Comparison of ENCODE assay signal across 14 mouse cellular contexts in genomic region chr11:88645821-88646220, GRCm38 (mm10).
DNase-seq lines count a peak whose midpoint lies in the region; ATAC-seq and TF ChIP-seq lines count a peak whose summit lies in the region.
"Had no signal": no experiment of that assay in that cellular context is flagged by ENCODE, and none has a peak within 500 bp of the region (broad histone marks: within the 10 kb centered on the region; RNA-seq: fewer than 3 reads in every experiment).

No protein-coding gene starts in this region.

- H3K36me3 ChIP-seq in forebrain, embryonic 10.5 days (replicated peaks), result peaks cover 80% of the 10 kb centered on the region
- H3K36me3 ChIP-seq in hindbrain, embryonic 12.5 days, result peaks cover 25% of the 10 kb centered on the region; the same call in 1 of the 2 replicates
- 0 out of 2 replicates have a peak, but pooled peaks cover 10% of the 10 kb centered on the region for H3K36me3 ChIP-seq in neural tube, embryonic 13.5 days

- peak overlapping the region; percentile 61 for H3K27ac ChIP-seq in left cerebral cortex, adult 2 months
- peak overlapping the region; percentile 81 for H3K27ac ChIP-seq in forebrain, embryonic 10.5 days
- H3K27ac ChIP-seq in hindbrain, embryonic 12.5 days, result peak overlapping the region; percentile 72
- H3K27ac ChIP-seq in neural tube, embryonic 13.5 days (replicated peaks), result peak overlapping the region; percentile 79

- peaks cover 87% of the 10 kb centered on the region for H3K4me1 ChIP-seq in forebrain, embryonic 10.5 days
- H3K4me1 ChIP-seq in hindbrain, embryonic 12.5 days, result peaks cover 68% of the 10 kb centered on the region
- H3K4me1 ChIP-seq in neural tube, embryonic 13.5 days (replicated peaks), result peaks cover 83% of the 10 kb centered on the region

- no peak for TF ChIP-seq CTCF in left cerebral cortex, adult 2 months (IDR thresholded peaks at IDR 0.05)

- H3K9me3 ChIP-seq in forebrain, embryonic 10.5 days, result no peaks in the 10 kb centered on the region
- no peaks in the 10 kb centered on the region for H3K9me3 ChIP-seq in hindbrain, embryonic 12.5 days (replicated peaks)
- H3K9me3 ChIP-seq in neural tube, embryonic 13.5 days, result no peaks in the 10 kb centered on the region

- intact Hi-C loops in left cerebral cortex, adult 2 months (cut with DNase I), result no loop called here

- H3K4me2 ChIP-seq in hindbrain, embryonic 12.5 days (replicated peaks), result no peak overlapping the region
- H3K4me2 ChIP-seq in neural tube, embryonic 13.5 days, result no peak overlapping the region

- H3K27me3 ChIP-seq in forebrain, embryonic 10.5 days (ENCODE audit: poor library complexity, severe bottlenecking), result no peaks in the 10 kb centered on the region
- no peaks in the 10 kb centered on the region for H3K27me3 ChIP-seq in hindbrain, embryonic 12.5 days
- H3K27me3 ChIP-seq in neural tube, embryonic 13.5 days, result no peaks in the 10 kb centered on the region

- WGBS in forebrain, embryonic 10.5 days, result 64% methylated on average over 7 of the region's 7 CpGs
- 65% methylated on average over 7 of the region's 7 CpGs for WGBS in hindbrain, embryonic 12.5 days
- 72% methylated on average over 7 of the region's 7 CpGs for WGBS in neural tube, embryonic 13.5 days

- H3K9ac ChIP-seq in hindbrain, embryonic 12.5 days, result no peak overlapping the region
- no peak overlapping the region for H3K9ac ChIP-seq in neural tube, embryonic 13.5 days

- no peak overlapping the region for H3K4me3 ChIP-seq in left cerebral cortex, adult 2 months
- no peak overlapping the region; the same call in 1 of the 2 replicates for H3K4me3 ChIP-seq in forebrain, embryonic 10.5 days
- no peak overlapping the region for H3K4me3 ChIP-seq in hindbrain, embryonic 12.5 days
- H3K4me3 ChIP-seq in neural tube, embryonic 13.5 days, result no peak overlapping the region
- H3K4me3 ChIP-seq: myocyte had no signal

- ATAC-seq in hindbrain, embryonic 12.5 days (ENCODE audit: low FRiP score), result no peak
- no peak for ATAC-seq in neural tube, embryonic 13.5 days (ENCODE audit: low read depth)
- ATAC-seq: CD4-positive, CD25-positive, alpha-beta regulatory T cell, adult 4 months had no signal

- DNase-seq in left cerebral cortex, adult 2 months (ENCODE audit: extremely low spot score in 1 of 2, low spot score in 2 of 2), result no peak
- DNase-seq in left cerebral cortex, adult 18-20 months (ENCODE audit: low spot score in 2 of 2), result no peak
- no peak for DNase-seq in forebrain, embryonic 10.5 days (ENCODE audit: extremely low spot score, low spot score)
- DNase-seq in heart, adult 18-20 months, result no peak
- DNase-seq in heart, postnatal 4 days, result no peak
- DNase-seq: adrenal gland, adult 8-10 months; kidney, postnatal 14 days; liver; lung, postnatal 36 days; thymus, postnatal 4 days had no signal
